Mouse (Mus musculus) lung, postnatal 10 days (tissue): ENCODE measurements around the gene Atp9a.
"Not testable (repeated sequence)": the region's sequence is repeated elsewhere in the genome, so short reads cannot be mapped to it uniquely, and the experiment has no call there.

ENCODE experiments used
- DNase-seq: peaks from one replicate; pipeline ENCODE4 v3.0.0; 2021

The Atp9a gene

GRCm38 (mm10) chr2:168742059-168742627, at the start of gene Atp9a:
Gene Atp9a, minus strand, starts transcription at chr2:168742409.
- DNase-seq: peak; percentile 74

GRCm38 (mm10) chr2:168791115-168791802, 49.0 kb upstream of the Atp9a start:
- DNase-seq: no peak

GRCm38 (mm10) chr2:168786174-168786573, 44.0 kb upstream of the Atp9a start:
- DNase-seq: no peak

GRCm38 (mm10) chr2:168780596-168780995, 38.4 kb upstream of the Atp9a start:
- no peak for DNase-seq

- DNase-seq: no peak
These were observed 37.8 kb upstream of the Atp9a start for GRCm38 (mm10) chr2:168780024-168780423.

GRCm38 (mm10) chr2:168777481-168777880, 35.3 kb upstream of the Atp9a start:
- no peak for DNase-seq

GRCm38 (mm10) chr2:168776238-168776637, 34.0 kb upstream of the Atp9a start:
- no peak for DNase-seq

- no peak for DNase-seq
These were observed 27.1 kb upstream of the Atp9a start for GRCm38 (mm10) chr2:168769259-168769658.

GRCm38 (mm10) chr2:168767582-168767981, 25.4 kb upstream of the Atp9a start, which contains the start of gene Sall4:
Gene Sall4, minus strand, starts transcription at chr2:168767943.
- no peak for DNase-seq

GRCm38 (mm10) chr2:168766538-168767361, 24.5 kb upstream of the Atp9a start:
- no peak for DNase-seq

- DNase-seq: no peak
These were observed 23.7 kb upstream of the Atp9a start for GRCm38 (mm10) chr2:168765696-168766537.

GRCm38 (mm10) chr2:168765065-168765681, 23.0 kb upstream of the Atp9a start:
- peak; percentile 43 for DNase-seq

GRCm38 (mm10) chr2:168764460-168764867, 22.3 kb upstream of the Atp9a start:
- DNase-seq: no peak

GRCm38 (mm10) chr2:168763785-168764184, 21.6 kb upstream of the Atp9a start:
- no peak for DNase-seq

- DNase-seq: no peak
These were observed 20.2 kb upstream of the Atp9a start for GRCm38 (mm10) chr2:168762411-168762815.

- DNase-seq: no peak
These were observed 19.7 kb upstream of the Atp9a start for GRCm38 (mm10) chr2:168761954-168762353.

GRCm38 (mm10) chr2:168761141-168761540, 18.9 kb upstream of the Atp9a start:
- DNase-seq: no peak

- not testable (repeated sequence) for DNase-seq
These were observed 2.2 kb upstream of the Atp9a start for GRCm38 (mm10) chr2:168744406-168744805.

- peak; percentile 66 for DNase-seq
These were observed 440 bp upstream of the Atp9a start for GRCm38 (mm10) chr2:168742649-168743048.

GRCm38 (mm10) chr2:168741273-168742058, 743 bp downstream of the Atp9a start:
- peak; percentile 86 for DNase-seq

- no peak for DNase-seq
These were observed 1.7 kb downstream of the Atp9a start for GRCm38 (mm10) chr2:168740496-168740895.
